Mouse (Mus musculus) layer of hippocampus, adult 9-10 months (tissue): ENCODE results near the gene 2410015M20Rik.
A peak's percentile ranks its signal among the peaks of the same experiment; 100 is the strongest.
"Not testable (repeated sequence)": the region's sequence is repeated elsewhere in the genome, so short reads cannot be mapped to it uniquely, and the experiment has no call there.

Source experiments
- DNase-seq: peaks from one replicate; pipeline ENCODE4 v3.0.0; 2022; ENCODE audit warnings: low spot score

The 2410015M20Rik gene

DNA sequence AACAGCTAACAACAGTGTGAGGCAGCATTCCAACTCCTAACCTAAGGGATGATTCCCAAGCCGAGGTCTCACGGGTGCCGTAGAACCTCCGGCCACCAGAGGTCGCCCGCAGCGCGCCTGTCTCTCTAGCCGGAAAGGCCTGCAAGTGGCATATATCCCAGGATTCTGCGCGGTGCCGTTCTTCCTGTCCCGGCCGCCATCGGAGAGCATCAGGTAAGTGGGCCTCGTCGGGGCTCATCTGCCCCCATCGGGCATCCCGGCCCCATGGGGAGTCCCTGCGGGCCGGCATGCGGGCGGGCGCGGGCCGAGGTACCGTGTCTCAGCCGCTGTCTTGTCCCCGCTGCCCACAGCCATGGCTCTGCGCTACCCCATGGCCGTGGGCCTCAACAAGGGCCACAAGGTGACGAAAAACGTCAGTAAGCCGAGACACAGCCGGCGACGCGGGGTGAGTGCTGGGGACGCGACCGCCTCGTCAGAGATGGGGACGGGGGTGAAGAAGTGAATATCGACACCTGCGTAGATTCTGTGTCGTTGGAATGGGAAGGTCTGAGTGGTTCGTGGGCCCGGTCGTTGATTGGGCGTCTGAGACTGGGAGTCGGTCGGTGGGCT, 3.8 kb upstream of the 2410015M20Rik start, which contains the start of gene Rpl36:
Gene Rpl36 (plus strand): TSS at position 181 of the 609 bp plus-strand sequence.
- peak; percentile 96 for DNase-seq

DNA sequence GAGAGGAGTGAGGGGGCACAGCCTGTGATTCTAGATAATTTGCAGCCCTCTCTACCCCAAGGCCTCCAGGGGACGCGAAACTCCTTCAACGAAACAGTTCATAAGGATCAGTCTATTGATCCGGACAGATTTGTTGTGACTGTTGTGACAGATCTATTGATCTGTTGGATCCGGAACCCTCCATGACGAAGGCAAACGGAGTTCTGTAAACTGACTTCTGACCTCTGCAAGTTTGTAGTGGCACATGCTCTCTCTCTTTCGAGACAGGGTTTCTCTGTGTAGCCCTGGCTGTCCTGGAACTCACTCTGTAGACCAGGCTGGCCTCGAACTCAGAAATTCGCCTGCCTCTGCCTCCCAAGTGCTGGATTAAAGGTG, 3.0 kb upstream of the 2410015M20Rik start:
- DNase-seq = not testable (repeated sequence)

DNA sequence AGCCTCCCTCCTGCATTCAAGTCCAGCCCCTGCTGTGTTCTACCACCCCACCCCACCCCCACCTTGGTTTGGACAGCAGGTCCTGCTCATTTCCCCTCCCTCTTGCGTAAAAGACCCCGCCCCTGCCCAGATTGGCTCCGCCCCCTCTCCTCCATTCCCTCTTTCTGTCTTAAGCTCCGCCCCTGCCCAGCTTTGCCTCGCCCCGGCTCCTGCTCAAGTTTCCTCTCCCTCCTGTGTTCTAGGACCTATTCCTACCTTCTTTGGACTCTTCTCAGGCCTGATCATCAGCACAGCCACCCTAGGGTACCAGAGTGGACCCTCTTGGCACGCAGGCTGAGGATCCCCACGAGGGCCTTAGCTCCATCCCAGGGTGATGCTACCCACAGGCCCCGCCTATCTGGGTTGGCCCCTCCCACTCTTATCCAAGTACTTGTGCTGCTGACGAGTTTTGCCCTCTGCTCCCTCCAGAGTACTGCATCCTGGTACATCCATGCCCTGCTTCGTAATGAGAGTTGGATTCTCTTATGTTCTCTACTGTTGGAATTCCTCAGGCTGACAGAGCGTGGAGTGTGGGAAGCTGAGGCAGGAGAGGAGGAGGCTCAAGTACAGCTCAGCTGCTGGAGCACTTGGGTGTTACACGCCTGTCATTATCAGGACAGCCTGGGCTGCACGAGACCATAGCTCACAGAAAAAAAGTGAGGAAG, 2.4 kb upstream of the 2410015M20Rik start:
- DNase-seq = no peak

DNA sequence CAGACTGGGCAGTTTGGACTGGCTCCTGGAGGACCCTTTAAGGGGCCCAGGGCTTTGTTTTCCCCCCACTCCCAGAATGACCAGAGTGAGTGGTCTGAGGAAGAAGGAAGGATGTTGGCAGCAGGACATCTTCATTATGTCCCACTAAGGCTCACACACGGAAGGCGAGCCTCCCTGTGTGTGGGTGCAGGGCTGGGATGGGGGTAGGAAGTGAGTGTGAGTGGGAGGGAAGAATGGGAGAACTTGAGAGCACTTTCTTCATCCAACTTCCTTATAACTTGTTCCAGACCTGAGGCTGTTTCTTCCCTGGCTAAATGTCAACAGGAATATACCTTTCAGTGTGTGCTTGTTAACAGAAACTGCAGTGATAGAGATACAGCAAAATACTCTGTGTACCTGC, 1.8 kb upstream of the 2410015M20Rik start:
- DNase-seq = no peak

DNA sequence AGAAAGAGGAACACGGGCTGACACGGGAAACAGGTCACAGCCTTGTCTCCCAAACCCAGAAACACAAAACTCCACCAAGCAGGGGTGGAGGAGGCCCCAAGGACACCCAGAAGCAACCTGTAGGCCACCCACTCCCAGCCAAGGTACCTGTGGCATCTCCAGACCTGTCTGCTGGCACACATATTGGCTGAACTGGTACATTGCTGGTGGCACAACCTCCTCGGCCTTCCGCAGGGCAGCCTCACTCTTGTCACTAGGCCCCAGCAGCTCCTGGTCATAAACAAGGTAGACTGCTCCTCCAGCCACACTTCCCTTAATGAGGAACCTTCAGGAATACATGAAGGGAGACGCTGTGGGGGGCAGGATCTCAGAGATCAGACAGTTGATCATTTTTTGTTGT, 872 bp downstream of the 2410015M20Rik start:
- DNase-seq = no peak

- no peak for DNase-seq
These were observed 2.0 kb downstream of the 2410015M20Rik start for GRCm38 (mm10) chr17:56607521-56608062.

GRCm38 (mm10) chr17:56605431-56605830, 4.1 kb downstream of the 2410015M20Rik start:
- no peak for DNase-seq

- no peak for DNase-seq
These were observed 5.1 kb downstream of the 2410015M20Rik start for GRCm38 (mm10) chr17:56604422-56604821.

DNA sequence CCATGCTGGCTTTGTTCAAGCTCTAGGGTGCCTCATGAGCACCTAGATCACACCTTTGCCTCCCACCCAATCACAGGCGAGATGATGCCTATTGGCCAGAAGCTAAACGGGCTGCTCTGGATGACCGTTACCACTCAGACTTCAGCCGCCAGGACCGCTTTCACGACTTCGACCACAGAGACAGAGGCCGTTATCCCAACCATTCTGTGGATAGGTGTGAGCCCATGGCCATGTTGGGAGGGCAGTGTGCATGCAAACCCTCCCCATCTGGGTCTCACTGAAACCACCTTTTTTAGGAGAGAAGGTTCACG, 5.5 kb downstream of the 2410015M20Rik start:
- no peak for DNase-seq

- no peak for DNase-seq
These were observed 6.1 kb downstream of the 2410015M20Rik start for GRCm38 (mm10) chr17:56603186-56604069.

DNA sequence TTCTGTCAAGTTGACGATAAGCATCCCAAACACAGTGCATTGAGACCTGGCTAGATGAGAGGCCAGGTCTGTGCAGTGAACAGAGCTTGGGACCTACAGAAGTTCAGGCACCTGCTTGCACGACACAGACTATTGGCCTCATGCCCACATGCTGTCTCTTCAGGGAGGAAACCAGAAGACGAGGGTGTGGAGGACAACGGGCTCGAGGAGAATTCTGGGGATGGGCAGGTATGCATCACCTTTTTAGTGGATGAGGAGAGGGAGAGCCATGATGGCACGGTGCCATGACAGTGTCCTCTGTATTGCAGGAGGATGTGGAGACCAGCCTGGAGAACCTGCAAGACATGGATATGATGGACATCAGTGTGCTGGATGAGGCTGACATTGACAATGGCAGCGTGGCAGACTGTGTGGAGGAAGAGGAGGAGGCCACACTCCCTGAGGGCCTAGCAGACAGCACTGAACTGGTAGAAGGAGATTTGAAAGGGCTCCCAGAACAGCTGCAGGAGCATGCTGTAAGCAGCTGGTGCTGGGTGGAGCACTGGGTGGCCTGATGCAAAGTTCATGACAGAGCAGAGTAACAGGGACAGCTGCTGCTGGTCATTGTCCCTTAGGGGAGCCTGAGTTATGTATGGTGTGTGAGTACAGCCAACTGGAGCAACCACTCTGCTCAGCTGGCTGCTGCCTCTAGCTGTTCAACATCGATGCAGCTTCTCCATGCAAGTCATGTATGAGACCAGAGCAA, 15.9 kb downstream of the 2410015M20Rik start:
- no peak for DNase-seq

DNA sequence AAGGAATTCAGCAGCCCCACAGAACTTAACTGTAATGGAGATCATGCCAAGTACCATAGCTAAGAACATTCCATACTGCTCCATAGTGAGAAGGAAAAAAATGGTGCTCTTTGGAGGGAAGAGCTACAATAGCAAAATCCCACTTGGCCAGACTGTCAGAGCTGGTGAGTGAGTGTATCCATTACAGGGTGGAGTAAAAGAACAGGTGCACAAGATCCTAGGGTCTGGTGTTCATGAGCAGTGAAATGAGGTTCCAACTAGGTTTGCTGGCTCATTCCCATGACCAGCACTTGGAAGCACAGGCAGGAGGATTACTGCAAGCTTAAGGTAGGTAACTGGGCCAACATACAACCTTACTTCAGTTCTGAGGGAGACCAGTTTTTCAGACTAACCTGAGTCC, 17.0 kb downstream of the 2410015M20Rik start:
- no peak for DNase-seq

DNA sequence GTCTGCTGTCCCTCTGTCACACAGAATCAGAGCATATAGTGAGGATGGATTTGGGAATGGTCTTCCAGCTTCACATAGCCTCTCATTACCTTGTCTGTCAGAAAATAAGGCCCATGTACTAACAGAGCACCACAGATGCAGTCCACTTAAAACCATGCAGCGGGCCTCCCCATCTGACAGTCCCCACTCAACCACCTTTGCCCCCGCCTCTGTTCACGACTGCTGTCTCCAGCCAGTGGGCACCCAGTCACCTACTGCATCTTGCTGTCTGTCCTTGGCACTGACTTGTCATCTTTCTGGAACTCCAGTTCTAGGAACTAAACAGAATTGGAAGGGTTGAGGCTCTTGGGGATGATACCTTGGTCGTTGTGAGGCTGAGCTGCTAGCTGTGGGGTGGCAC, 20.6 kb downstream of the 2410015M20Rik start:
- DNase-seq = no peak

DNA sequence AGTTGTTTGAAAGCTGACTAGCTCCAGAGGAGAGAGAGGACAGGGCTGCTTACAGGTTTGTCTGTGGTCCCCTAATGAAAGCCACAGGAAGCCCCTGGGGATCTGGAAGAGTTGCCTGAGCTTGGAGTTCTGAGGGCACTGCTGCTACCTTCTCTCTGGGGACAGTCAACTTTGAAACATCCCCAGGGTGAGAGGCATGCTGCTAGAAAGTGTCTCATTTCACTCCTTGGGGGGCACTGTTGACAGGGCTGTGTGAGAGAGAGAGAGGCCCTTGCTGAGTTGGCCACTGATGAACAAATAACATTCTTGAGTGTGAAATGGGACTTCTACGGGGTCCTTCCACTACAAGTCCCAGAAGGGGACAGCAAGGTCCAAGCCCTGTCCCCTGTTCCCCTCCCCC, 21.8 kb downstream of the 2410015M20Rik start:
- no peak for DNase-seq

DNA sequence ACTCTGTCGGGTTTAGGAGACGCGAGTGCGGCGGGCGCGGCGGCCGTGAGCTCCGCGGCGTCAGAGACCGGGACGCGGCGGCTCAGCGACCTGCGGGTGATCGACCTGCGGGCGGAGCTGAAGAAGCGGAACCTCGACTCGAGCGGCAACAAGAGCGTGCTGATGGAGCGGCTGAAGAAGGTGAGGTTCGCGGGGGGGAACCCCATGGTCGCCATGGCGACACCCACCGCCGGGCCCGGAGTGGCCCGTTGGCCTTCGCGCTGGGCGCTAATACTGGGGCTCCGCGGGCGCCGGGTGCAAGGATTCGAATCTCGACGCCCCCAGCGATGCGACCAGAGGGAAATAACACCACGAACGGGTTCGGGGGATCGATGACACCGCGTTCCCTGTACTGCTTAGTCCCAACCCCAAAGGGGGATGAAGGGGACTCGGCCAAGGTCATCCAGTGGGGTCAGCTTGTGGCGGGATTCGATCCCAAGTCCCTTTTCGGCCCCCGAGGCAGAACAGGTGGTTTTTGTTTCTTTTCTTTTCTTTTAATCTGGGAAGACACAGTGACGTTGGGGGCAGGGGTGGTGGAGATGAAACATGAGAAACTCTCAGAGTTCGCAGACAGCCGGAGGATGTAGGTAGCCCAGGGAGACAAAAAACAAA, 24.3 kb downstream of the 2410015M20Rik start:
- DNase-seq = peak; percentile 18

GRCm38 (mm10) chr17:56584257-56585130, 25.1 kb downstream of the 2410015M20Rik start, which contains the start of the genes Safb2 and Safb:
Gene Safb2, minus strand, starts transcription at chr17:56584585.
Gene Safb, plus strand, starts transcription at chr17:56584825.
- peak; percentile 93 for DNase-seq

- no peak for DNase-seq
These were observed 25.8 kb downstream of the 2410015M20Rik start for GRCm38 (mm10) chr17:56583611-56584256.

DNA sequence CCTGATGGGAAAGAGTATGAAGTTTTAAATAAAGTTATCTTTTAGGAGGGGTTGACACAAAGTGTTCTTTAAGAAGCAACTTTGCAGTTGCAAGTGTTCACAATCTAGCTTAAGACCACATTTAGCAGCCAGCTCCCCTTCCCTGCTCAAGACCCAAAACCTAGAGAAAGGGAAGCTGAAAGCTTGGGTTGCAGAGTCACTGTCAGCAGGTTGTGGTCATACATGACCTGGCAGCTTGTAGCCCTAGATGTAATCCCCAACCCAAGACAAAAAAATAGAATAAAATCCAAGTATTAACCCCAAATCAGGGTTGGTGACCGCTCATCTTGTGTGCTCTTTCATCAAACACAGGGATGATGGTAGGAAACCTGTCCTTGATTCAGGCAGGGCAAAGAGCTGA, 26.5 kb downstream of the 2410015M20Rik start:
- DNase-seq = no peak

DNA sequence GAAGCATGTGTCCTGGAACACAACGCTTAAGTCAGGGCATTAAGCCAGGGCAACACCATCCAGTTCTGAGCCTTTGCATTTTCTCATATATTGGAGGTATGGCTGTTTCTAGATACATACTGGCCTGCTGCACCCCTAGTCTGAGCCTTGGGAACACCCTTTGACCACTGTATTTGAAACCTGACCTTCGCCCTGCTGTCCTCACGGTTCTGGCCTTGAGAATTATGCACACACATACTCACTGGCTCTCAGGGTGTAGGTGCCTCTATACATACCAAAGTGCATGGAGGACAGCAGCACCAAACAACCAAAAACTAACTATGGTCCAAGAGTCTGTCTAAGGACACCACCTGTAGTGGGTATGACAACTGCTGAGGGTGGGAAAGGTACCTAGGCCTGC, 36.6 kb downstream of the 2410015M20Rik start:
- DNase-seq = no peak

DNA sequence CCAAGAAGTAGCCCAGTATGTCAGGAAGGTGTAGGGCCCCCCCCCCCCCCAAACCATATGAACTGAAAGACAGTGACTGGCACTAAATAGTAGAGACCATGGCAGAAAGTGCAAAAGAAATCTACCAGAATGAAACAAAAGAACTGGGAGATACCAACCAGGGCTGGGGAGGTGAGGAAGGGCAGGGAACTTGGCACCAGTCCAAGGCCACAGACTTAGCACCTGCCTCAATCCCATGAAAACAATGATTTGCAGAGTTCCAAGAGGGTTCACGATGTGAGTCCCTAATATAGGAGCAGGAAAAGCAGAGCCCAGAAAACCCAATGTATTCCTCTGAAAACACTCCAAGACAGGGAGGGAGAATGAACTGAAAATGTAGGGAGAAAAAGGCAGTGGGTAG, 37.4 kb downstream of the 2410015M20Rik start:
- no peak for DNase-seq
